Mouse (Mus musculus) megakaryocyte, adult 5-6 weeks (primary cell): ENCODE measurements around the gene Tas2r114. TPM values are rescaled to one million over a fixed set of nuclear protein-coding genes. Genes with fewer than 3 reads are reported as not detected.

ENCODE experiments used
- ATAC-seq: 2 replicates; pipeline ENCODE4 v1.8.0; 2016; ENCODE audit warnings: mild to moderate bottlenecking, inconsistent platforms; ENCODE audit not compliant: poor library complexity, severe bottlenecking
- total RNA-seq, 2 experiments: library from RNA; stranded (forward) in 1 of 2; stranded (reverse) in 1 of 2; fragments of 153-499, 151-499 nt in 1 of 2; fragments of 221-1000, 200-1000 nt in 1 of 2; gene quantifications; 2 replicates each; pipeline versions ENCODE4 v1.2.3 to v1.2.4; 2015 to 2017

The Tas2r114 gene
- total RNA-seq (2015) (not detected in 2 replicates), total RNA-seq (2017) (not detected in 2 replicates)

- no peak for ATAC-seq
Measured at GRCm38 (mm10) chr6:131689963-131690362, at the start of gene Tas2r114. Gene Tas2r114 (minus strand): TSS chr6:131690063.

DNA sequence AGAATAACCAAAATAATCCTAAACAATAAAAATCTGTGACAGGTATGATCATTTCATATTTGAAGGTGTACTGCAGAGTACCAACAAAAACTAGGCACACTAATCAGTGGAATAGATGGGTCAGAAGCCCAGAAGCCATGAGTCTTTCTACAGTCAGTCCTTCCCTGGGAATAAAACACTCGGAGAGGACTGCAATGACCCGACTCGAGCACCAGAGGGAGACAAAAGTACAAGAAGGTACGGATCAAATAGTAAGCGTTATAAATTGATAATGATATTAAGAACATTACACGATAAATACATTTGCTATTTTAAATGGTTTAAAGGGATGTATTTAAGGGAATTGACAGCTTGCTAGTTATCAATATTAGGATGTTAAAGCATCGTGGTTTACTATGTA lies 22.9 kb upstream of the Tas2r114 start:
- no peak for ATAC-seq

DNA sequence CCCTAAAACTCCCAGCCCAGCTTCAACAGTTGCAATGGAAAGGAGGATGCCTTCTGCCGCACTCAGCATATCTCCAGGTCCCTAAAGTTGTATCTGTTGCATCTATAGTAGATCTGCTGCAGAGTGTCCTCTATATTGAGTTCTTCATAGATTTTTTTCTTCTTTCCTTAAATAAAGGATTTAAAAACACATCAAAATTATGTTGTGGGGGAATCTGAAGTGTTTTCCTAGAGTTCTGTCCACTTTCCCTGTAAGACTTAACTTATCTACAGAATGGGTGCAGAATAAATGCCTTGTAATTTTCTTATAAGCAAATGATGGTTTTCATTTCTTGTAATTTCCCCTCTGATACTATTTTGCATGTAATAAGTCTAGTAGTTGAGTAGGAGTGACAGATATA lies 2.5 kb downstream of the Tas2r114 start, which contains the start of gene Tas2r105:
Gene Tas2r105 (minus strand): TSS at position 101 of the 400 bp plus-strand sequence.
- no peak for ATAC-seq

- no peak for ATAC-seq
Measured at GRCm38 (mm10) chr6:131685644-131686043, 4.2 kb downstream of the Tas2r114 start, which contains the start of gene Tas2r104. Gene Tas2r104 (minus strand): TSS chr6:131685744.

GRCm38 (mm10) chr6:131678786-131679185 lies 11.1 kb downstream of the Tas2r114 start, which contains the start of gene Tas2r106:
Gene Tas2r106 (minus strand): TSS chr6:131678886.
- ATAC-seq = no peak

DNA sequence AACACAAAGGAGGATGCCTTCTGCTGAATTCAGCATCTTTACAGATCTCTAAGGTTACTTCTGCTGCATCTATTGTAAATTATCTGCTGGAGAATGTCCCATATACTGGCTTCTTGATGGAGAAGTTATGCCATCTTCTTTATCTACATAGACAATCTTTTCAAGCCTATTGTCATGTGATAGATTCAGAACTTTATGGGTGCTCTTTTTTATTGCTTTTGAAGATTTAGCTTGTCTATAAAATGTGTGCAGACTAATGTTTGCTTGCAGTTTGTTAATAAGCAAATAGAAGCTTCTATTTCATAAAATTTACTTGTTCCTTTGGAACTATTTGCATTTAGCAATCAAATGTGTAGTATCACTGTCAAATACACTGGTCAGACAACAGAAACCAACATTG lies 29.8 kb downstream of the Tas2r114 start, which contains the start of gene Tas2r107:
Gene Tas2r107 (minus strand): TSS at position 101 of the 400 bp plus-strand sequence.
- ATAC-seq = no peak

Other genes with a start within 250 kb of the Tas2r114 start
- not detected in 2 replicates for gene 5430401F13Rik, start 203.7 kb downstream of the Tas2r114 start, total RNA-seq (2015)
- not detected in 2 replicates for gene 5430401F13Rik, start 203.7 kb downstream of the Tas2r114 start, total RNA-seq (2017)
- gene Gm6619, start 203.7 kb downstream of the Tas2r114 start, total RNA-seq (2015) = not detected in 2 replicates
- gene Gm6619, start 203.7 kb downstream of the Tas2r114 start, total RNA-seq (2017) = not detected in 2 replicates
- gene Tas2r130, start 59.2 kb downstream of the Tas2r114 start, total RNA-seq (2015) = not detected in 2 replicates
- gene Tas2r130, start 59.2 kb downstream of the Tas2r114 start, total RNA-seq (2017) = not detected in 2 replicates
- gene Tas2r107, start 29.9 kb downstream of the Tas2r114 start, total RNA-seq (2015) = not detected in 2 replicates
- not detected in 2 replicates for gene Tas2r107, start 29.9 kb downstream of the Tas2r114 start, total RNA-seq (2017)
- gene Tas2r106, start 11.2 kb downstream of the Tas2r114 start, total RNA-seq (2015) = not detected in 2 replicates
- gene Tas2r106, start 11.2 kb downstream of the Tas2r114 start, total RNA-seq (2017) = not detected in 2 replicates
- not detected in 2 replicates for gene Tas2r104, start 4.3 kb downstream of the Tas2r114 start, total RNA-seq (2015)
- gene Tas2r104, start 4.3 kb downstream of the Tas2r114 start, total RNA-seq (2017) = not detected in 2 replicates
- not detected in 2 replicates for gene Tas2r105, start 2.6 kb downstream of the Tas2r114 start, total RNA-seq (2015)
- not detected in 2 replicates for gene Tas2r105, start 2.6 kb downstream of the Tas2r114 start, total RNA-seq (2017)